Mouse (Mus musculus): ENCODE measurements at regions not wholly inside any gene's neighbourhood (a gene's known extent, or its start where the extent isn't known, plus 50 kb on each side); places are given as distances from the start of the nearest gene placed in this dataset.

GRCm38 (mm10) chr13:10526470-10527207 lies 166.0 kb upstream of the Chrm3 start:
- DNase-seq, result no peak

GRCm38 (mm10) chr13:10504211-10504610 lies 143.6 kb upstream of the Chrm3 start:
- no peak for DNase-seq

- no peak for DNase-seq
Observed at GRCm38 (mm10) chr13:10455323-10455722, 94.7 kb upstream of the Chrm3 start.

GRCm38 (mm10) chr13:10454667-10455066 lies 94.0 kb upstream of the Chrm3 start:
- DNase-seq, result no peak

GRCm38 (mm10) chr13:10451057-10451456 lies 90.4 kb upstream of the Chrm3 start:
- DNase-seq, result no peak

GRCm38 (mm10) chr13:10449502-10449901 lies 88.9 kb upstream of the Chrm3 start:
- no peak for DNase-seq

GRCm38 (mm10) chr13:10447806-10448205 lies 87.2 kb upstream of the Chrm3 start:
- no peak for DNase-seq

- no peak for DNase-seq
Observed at GRCm38 (mm10) chr13:10445679-10446078, 85.0 kb upstream of the Chrm3 start.
